Mouse (Mus musculus): ENCODE data around the gene Slc36a2. TPM values are rescaled to one million over a fixed set of nuclear protein-coding genes. Genes with fewer than 3 reads are reported as not detected.

Slc36a2 gene
- polyA plus RNA-seq (2017; shearing (Covaris generic)) = 1 to 10 TPM in 1 of 2 experiments, under 1 TPM in 1; 0.46 to 2.5 TPM

DNA sequence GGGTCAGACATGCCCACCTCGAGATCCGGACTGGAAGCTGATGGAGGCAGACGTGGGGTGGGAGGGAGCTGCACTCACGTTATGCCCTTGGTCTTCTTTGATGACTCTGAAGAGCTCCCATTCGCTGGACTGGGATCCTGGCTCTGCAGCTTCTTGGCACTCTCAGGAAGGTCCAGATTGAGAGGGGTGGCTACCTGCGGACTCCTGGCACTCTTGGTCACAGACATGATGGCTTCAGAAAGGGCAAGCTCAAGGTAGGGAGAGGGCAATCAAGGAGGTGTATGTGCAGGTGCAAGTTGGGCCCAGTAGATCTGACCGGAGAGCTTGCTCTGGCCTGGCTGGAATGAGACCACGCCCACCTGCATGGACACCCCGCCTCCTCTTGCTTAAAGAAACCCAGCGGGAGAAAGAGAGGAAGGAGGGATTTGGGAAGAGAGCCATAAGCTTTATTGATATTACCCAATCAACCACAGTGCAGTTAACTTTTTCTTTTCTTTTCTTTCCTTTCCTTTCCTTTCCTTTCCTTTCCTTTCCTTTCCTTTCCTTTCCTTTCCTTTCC, at the start of gene Slc36a2:
Gene Slc36a2 (minus strand): TSS at position 345 of the 559 bp plus-strand sequence.

DNA sequence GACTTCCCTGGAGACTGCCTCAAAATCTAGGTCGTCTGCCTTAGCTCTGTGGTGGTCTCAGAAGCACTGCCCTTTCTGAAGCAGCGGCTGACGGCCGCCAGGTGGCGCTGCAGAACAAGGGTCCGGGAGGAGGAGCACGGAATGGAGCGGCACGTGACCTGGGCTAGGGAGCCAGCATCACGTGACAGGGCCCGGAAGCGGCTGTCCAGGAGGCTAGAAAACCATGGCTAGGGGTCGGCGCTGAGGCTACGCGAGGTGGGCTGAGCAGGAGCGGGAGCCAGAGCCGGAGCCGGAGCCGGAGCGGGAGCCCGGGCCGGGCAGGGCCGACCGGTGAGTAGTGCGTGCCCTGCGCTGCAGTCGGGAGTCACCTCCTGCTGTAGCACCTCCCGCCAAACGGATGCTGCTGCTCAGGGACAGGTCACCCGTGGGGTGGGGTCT, 19.3 kb upstream of the Slc36a2 start, which contains the start of gene Slc36a1:
Gene Slc36a1 (plus strand): TSS at position 192 of the 438 bp plus-strand sequence.

DNA sequence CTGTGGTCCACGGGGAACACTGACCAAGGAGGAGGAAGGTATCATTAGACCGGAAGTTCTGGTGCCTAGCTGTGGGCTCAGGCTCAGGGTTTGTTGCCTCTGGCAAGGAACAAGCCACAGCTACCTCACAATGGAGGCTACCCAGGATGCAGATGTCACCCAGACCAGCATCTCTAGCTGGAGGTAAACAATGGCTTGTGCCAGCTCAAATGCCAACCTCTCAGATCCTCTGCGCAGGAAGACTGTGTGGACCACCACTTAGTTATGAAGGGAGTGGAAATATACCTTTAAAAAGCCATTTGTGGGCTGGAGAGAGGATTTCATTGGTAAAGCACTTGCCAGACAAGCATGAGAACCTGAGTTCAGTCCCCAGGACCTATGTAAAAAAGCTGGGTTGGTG, 33.3 kb downstream of the Slc36a2 start, which contains the start of gene Slc36a3:
Gene Slc36a3 (minus strand): TSS at position 101 of the 400 bp plus-strand sequence.

Other genes starting within 250 kb of the Slc36a2 start
- 100 to 1,000 TPM; 126 to 153 TPM for gene Tnip1, start 222.2 kb downstream of the Slc36a2 start, polyA plus RNA-seq (2017; shearing (Covaris generic))
- gene Anxa6, start 151.6 kb downstream of the Slc36a2 start, polyA plus RNA-seq (2017; shearing (Covaris generic)) = 100 to 1,000 TPM; 497 to 618 TPM
- 10 to 100 TPM; 77.2 to 79.1 TPM for gene Ccdc69, start 106.9 kb downstream of the Slc36a2 start, polyA plus RNA-seq (2017; shearing (Covaris generic))
- 10 to 100 TPM; 89.4 to 97.1 TPM for gene Gm2a, start 87.0 kb downstream of the Slc36a2 start, polyA plus RNA-seq (2017; shearing (Covaris generic))
- under 1 TPM; 0.78 to 0.84 TPM for gene Slc36a3, start 33.4 kb downstream of the Slc36a2 start, polyA plus RNA-seq (2017; shearing (Covaris generic))
- 1 to 10 TPM; 1.7 to 4.1 TPM for gene Slc36a1, start 19.3 kb upstream of the Slc36a2 start, polyA plus RNA-seq (2017; shearing (Covaris generic))
- under 1 TPM; 0.05 to 0.70 TPM for gene Fat2, start 151.5 kb upstream of the Slc36a2 start, polyA plus RNA-seq (2017; shearing (Covaris generic))
- gene Sparc, start 238.1 kb upstream of the Slc36a2 start, polyA plus RNA-seq (2017; shearing (Covaris generic)) = 1 to 10 TPM in 1 of 2 experiments, under 1 TPM in 1; 0.43 to 2.3 TPM

Measured in inflammation-experienced regulatory T-cells (primary cell).